Mouse (Mus musculus) liver, postnatal 0 days (tissue): ENCODE measurements around the gene Hist1h2ab. TPM values are rescaled to one million over a fixed set of nuclear protein-coding genes. Genes with fewer than 3 reads are reported as not detected.
"Not testable (repeated sequence)": the region's sequence is repeated elsewhere in the genome, so short reads cannot be mapped to it uniquely, and the experiment has no call there.

Source experiments
- ATAC-seq: fragments of 200-750 bp; cut with Nextera tagmentation; 2 replicates; pipeline ENCODE4 v1.8.0; 2017; ENCODE audit warnings: mild to moderate bottlenecking, moderate library complexity
- DNase-seq: peaks from one replicate; pipeline ENCODE4 v3.0.0-alpha.2; 2016
- H3K27ac ChIP-seq: fragments of 300-500 bp; sonication (generic); 2 replicates; pipeline ENCODE4 v1.5.1; 2014; ENCODE audit warnings: antibody characterized with exemption, moderate library complexity, mild to moderate bottlenecking, low read depth
- H3K27me3 ChIP-seq: fragments of 300-500 bp; sonication (generic); 2 replicates; pipeline ENCODE4 v1.6.1; 2014; ENCODE audit warnings: low read length, control low read depth, mixed read lengths; ENCODE audit not compliant: insufficient read depth
- H3K36me3 ChIP-seq: fragments of 300-500 bp; sonication (generic); replicated peaks from 2 replicates; pipeline ENCODE4 v1.6.1; 2014; ENCODE audit warnings: mild to moderate bottlenecking, control low read depth, low read length, moderate library complexity, mixed read lengths; ENCODE audit not compliant: insufficient read depth
- H3K4me1 ChIP-seq: fragments of 300-500 bp; sonication (generic); 2 replicates; pipeline ENCODE4 v1.6.1; 2014; ENCODE audit warnings: antibody characterized with exemption, mild to moderate bottlenecking, control low read depth; ENCODE audit not compliant: insufficient read depth
- H3K4me2 ChIP-seq: fragments of 300-500 bp; sonication (generic); 2 replicates; pipeline ENCODE4 v1.6.1; 2014; ENCODE audit warnings: low read depth, mild to moderate bottlenecking, low read length, moderate library complexity, mixed read lengths
- H3K4me3 ChIP-seq: fragments of 300-500 bp; sonication (generic); 2 replicates; pipeline ENCODE4 v1.5.1; 2014; ENCODE audit warnings: low read depth, low read length
- H3K9ac ChIP-seq: fragments of 300-500 bp; sonication (generic); replicated peaks from 2 replicates; pipeline ENCODE4 v1.6.1; 2014; ENCODE audit warnings: mild to moderate bottlenecking, moderate library complexity
- H3K9me3 ChIP-seq: fragments of 300-500 bp; sonication (generic); 2 replicates; pipeline ENCODE4 v1.6.1; 2016; ENCODE audit warnings: mild to moderate bottlenecking, control low read depth, low read length, mixed read lengths
- CTCF ChIP-seq: sonication (generic); IDR thresholded peaks from 2 replicates; pipeline ENCODE4 v1.5.1; 2016; ENCODE audit warnings: antibody characterized with exemption, low read depth
- EP300 ChIP-seq: IDR thresholded peaks from 2 replicates; pipeline ENCODE4 v1.6.1; 2016; ENCODE audit warnings: antibody characterized with exemption, low read depth, mild to moderate bottlenecking
- whole genome bisulfite sequencing: fragments of 180-500 bp; shearing (Covaris S2); extraction: QIAGEN DNeasy Blood & Tissue Kit; methylation state at CpG from one replicate; pipeline ENCODE4 v1.1.7; 2014; ENCODE audit not compliant: insufficient replicate concordance; 5-methylcytosine and 5-hydroxymethylcytosine counted together
- polyA plus RNA-seq: library from polyadenylated mRNA; unstranded; fragments of >200 nt; fragmentation: Nextera tagmentation; extraction: Ambion mirVana; gene quantifications from 2 replicates; pipeline ENCODE4 v1.2.1, GENCODE M21; 2015

The Hist1h2ab gene
- polyA plus RNA-seq, 1 experiment from 2014 or later, result 46.5 TPM

DNA sequence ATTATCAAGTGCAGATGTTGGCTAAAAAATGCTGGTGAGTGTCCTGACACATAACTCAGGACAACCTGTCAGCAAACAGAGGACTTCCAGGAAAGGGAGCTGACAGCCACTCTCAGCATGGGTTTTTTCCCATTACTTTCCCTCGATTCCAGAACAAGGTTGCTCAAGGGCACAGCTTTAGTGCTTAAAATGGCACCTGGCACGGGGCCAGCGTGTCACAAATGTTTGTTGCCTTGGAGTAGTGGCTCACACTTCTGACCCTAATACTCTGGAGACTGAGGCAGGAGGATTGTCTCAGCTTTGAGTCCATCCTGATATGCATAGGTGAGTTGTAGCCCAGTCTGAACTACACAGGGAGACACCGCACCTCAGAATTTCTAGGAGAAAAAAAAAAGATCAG, 42.3 kb upstream of the Hist1h2ab start:
- TF ChIP-seq EP300 (no peak), CTCF (no peak)
- no peaks in the 10 kb centered on the region for H3K36me3 ChIP-seq
- H3K27me3 ChIP-seq, result no peaks in the 10 kb centered on the region
- H3K4me1 ChIP-seq, result peaks cover 14% of the 10 kb centered on the region; the same call in 1 of the 2 replicates
- no peak overlapping the region for H3K4me2 ChIP-seq
- ATAC-seq, result no peak
- H3K9me3 ChIP-seq, result no peaks in the 10 kb centered on the region
- H3K27ac ChIP-seq, result no peak overlapping the region
- no peak overlapping the region for H3K9ac ChIP-seq
- no peak overlapping the region for H3K4me3 ChIP-seq
- 65% methylated on average over 4 of the region's 4 CpGs for WGBS
- peak; percentile 28 for DNase-seq

DNA sequence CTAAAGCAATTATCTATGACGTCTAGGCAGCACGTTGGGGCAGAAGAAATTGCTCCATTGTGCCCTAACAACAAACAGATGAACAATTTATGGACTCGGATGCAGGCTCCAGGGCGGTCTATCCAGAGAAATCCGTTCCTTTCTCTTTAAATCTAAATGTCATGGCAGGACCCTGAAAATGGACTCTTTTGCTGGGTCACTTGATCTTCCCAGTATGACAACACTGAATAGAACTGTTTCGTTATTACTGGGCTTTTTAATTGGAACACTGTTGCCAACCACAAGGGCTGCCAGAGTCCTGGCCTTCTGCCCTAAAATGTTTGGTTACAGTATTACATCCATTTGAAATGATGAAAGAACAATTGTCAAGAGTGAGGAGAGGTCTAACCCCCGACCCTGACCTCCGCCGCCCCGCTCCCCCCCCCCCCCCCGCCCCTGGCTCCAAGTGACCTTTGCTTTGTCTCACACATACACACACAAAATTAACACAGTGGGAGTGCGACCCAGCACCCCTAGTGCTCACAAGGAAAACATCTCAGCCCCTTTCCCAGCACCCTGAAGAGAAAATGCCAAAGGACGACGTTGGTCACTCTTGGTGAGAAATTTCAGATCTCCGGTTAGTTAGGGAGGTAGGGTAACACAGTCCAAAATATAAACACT, 41.1 kb upstream of the Hist1h2ab start:
- Histone ChIP-seq H3K27me3 (no peaks in the 10 kb centered on the region), H3K9me3 (no peaks in the 10 kb centered on the region), H3K4me2 (peak overlapping the region; percentile 74), H3K9ac (peak overlapping the region; percentile 74), H3K36me3 (no peaks in the 10 kb centered on the region), H3K4me1 (peaks cover 14% of the 10 kb centered on the region; the same call in 1 of the 2 replicates), H3K27ac (peak overlapping the region; percentile 93), H3K4me3 (peak overlapping the region; percentile 51)
- no peak for DNase-seq
- peak; percentile 58 for ATAC-seq
- TF ChIP-seq CTCF (no peak), EP300 (no peak)
- WGBS, result 30% methylated on average over 15 of the region's 15 CpGs

DNA sequence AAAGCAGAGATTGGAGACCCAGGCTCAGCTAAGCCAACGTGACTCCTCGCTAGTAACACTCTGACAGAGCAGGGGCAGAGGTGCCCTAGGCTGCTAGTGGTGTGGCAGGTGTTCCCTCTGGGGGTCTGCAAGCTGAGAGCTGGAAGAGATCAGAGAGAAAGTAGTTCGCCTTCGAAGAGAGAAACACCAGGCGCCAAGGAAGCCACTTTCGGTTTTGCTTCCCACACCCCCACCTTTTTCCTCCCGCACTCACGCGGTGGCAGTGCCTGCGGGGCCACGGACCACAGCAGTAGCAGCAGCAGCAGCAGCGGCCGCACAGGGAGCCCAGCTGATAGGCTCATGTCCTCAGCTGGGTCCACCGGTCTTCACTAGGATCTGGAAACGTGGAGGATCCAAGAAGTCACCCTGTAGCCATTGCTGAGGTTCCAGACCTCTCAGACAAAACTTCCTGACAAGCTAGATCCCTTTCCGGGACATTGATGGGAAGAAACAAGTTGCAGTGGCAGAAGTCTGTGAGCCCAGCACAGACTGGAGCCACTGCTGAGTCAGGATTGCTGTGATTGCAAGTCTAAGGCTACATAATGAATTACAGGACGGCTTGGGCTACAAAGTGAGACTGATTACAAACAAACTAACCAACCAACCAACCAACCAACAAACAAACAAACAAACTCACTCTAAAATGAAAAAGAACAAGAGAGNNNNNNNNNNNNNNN, 40.4 kb upstream of the Hist1h2ab start, which contains the start of gene Hfe:
Hfe (minus strand) TSS at position 481 of the 716 bp plus-strand sequence.
- Histone ChIP-seq H3K36me3 (no peaks in the 10 kb centered on the region), H3K27ac (peak within 1 kb of the TSS; percentile 93), H3K4me2 (peak within 1 kb of the TSS; percentile 74), H3K27me3 (no peaks in the 10 kb centered on the region), H3K4me3 (peak within 1 kb of the TSS; percentile 51), H3K9me3 (no peaks in the 10 kb centered on the region), H3K4me1 (peaks cover 14% of the 10 kb centered on the region; the same call in 1 of the 2 replicates), H3K9ac (peak within 1 kb of the TSS; percentile 74)
- TF ChIP-seq EP300, result no peak
- no peak for TF ChIP-seq CTCF
- ATAC-seq (peak; percentile 77), DNase-seq (peak; percentile 76)
- 2% methylated on average over 15 of the region's 17 CpGs for WGBS

DNA sequence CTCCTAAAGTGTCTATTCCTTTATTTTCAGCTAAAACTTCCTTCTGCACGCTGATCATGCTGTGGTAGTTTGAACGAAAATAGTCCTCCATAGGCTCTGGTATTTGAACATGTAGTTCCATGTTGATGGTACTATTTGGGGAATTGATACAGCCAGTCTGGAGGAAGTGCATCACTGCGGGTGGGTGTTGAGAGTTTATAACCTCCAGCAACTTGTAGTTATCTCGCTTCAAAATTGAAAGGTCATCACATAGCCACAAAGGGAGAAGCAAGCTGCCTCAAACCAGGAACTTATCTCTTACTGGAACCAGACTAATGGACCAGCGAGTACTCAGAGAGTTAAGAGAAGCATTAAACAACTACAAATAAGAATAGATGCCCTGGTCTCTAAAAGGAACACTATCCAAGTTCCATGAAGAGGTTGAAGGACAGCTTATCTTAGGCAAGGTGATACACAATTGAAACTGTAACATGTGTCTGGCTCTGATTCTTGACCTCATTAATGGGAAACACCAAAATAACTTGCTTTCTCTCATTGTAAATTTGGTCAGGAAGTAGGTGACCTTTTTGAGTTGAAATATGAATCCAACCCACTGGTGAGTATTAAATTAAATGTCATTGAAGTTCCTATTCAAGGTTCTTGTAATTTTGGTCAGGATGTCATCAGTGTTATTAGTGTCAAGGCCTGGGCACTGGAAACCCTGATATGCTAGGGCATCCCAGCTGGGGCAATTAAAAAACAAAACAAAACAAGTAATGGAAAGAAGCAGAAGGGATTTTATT, 34.5 kb upstream of the Hist1h2ab start:
- DNase-seq (peak; percentile 10), ATAC-seq (peak; percentile 23; the same call in 1 of the 2 replicates)
- Histone ChIP-seq H3K4me2 (no peak overlapping the region), H3K27me3 (no peaks in the 10 kb centered on the region), H3K9ac (no peak overlapping the region), H3K36me3 (no peaks in the 10 kb centered on the region), H3K27ac (no peak overlapping the region), H3K4me3 (no peak overlapping the region), H3K4me1 (0 out of 2 replicates have a peak, but pooled peaks cover 5% of the 10 kb centered on the region), H3K9me3 (no peaks in the 10 kb centered on the region)
- TF ChIP-seq CTCF (no peak), EP300 (no peak)
- WGBS, result 51% methylated on average over 5 of the region's 5 CpGs

DNA sequence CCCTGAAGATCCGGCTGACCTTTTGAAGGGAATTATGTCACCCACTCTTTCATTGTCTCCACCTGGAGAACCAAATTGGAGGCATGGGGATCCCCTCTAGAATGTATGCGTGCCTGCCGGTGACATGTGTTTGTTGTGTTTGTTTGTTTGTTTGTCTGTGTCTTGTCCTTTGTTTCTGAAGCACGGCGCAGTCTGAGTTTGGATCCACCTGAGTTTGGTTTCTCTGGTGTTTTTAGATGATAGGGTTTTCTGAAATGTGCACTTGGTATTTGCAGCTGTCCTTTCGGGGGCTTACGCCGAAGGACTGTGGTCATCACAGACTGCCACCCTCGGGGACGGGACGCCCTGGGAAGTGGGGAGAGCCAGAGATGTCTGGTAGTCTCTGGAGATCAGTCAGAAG, 33.8 kb upstream of the Hist1h2ab start:
- peak; percentile 11 for DNase-seq
- Histone ChIP-seq H3K4me2 (no peak overlapping the region), H3K36me3 (no peaks in the 10 kb centered on the region), H3K27ac (peak overlapping the region; percentile 70; the same call in 1 of the 2 replicates), H3K4me3 (no peak overlapping the region), H3K9ac (0 out of 2 replicates have a peak overlapping the region, but pooled peaks have one; percentile 11), H3K27me3 (no peaks in the 10 kb centered on the region), H3K9me3 (no peaks in the 10 kb centered on the region), H3K4me1 (0 out of 2 replicates have a peak, but pooled peaks cover 3% of the 10 kb centered on the region)
- no peak for ATAC-seq
- 48% methylated on average over 11 of the region's 11 CpGs for WGBS
- TF ChIP-seq EP300 (no peak), CTCF (no peak)

DNA sequence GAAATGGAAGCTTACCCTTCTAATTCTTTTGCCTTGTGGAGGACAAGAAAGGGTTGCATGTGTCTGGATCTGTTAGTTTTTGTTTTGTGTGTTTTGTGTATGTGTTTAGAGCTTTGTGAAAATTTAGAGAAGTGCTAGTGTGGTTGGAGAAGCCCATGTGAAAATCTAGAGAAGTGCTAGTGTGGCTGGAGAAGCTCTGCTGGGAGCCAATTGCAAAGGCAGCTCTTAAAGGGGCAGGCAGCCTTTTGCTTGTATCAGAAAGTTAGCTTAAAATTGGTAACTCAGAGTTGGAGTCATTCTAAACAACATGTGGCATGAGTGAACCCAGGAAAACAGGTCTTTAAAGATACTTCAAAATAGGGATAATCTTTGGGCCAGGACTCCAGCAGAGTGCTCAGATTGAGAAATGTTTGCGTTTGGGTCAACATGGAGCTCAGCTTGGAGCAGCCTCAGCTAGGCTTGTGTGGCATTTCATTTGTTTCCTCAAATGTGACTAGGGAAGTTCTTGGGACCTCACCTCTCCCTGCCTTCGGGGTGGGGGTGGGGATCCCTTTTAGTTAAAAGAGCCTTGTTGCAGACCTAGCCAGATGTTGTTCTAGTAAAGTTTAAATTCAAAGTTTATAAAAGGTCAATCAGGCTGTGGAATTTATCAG, 33.2 kb upstream of the Hist1h2ab start:
- H3K36me3 ChIP-seq, H3K4me1 ChIP-seq, H3K27me3 ChIP-seq, H3K4me3 ChIP-seq, ATAC-seq, H3K9me3 ChIP-seq, H3K4me2 ChIP-seq: not testable (repeated sequence)
- DNase-seq, result peak; percentile 14
- 11% methylated on average over 2 of the region's 2 CpGs for WGBS
- 0 out of 2 replicates have a peak overlapping the region, but pooled peaks have one; percentile 11 for H3K9ac ChIP-seq
- peak overlapping the region; percentile 70; the same call in 1 of the 2 replicates for H3K27ac ChIP-seq
